Mouse (Mus musculus): Measurements from ENCODE around the gene Fam49a. TPM values are rescaled to one million over a fixed set of nuclear protein-coding genes. Genes with fewer than 3 reads are reported as not detected.

Fam49a gene
- polyA plus RNA-seq, 1 experiment = 23.9 TPM

DNA sequence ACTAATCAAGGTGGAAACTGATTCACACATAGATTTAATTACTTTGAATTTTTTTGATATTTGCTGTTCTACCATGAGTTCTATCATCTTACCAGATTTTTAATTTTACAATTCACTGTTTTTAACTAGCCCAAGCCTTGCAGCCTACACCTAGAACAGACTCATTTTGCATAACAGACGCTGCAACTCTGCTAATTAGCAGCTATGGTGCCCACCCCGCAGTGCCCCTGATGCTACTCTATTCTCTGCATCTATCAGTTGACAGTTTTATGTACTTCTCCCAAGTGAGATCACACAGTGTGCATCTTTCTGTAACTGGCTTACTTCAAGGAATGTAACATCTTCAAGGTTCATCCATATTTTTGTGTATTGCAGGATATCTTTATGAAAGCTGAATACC lies 86.7 kb downstream of the Fam49a start:
- no peak overlapping the region for H3K4me3 ChIP-seq (ENCODE audit: insufficient read depth, low read depth, low read length)
- no peak overlapping the region for H3K27ac ChIP-seq (replicated peaks; ENCODE audit: low read depth, low read length)
- no peaks in the 10 kb centered on the region for H3K4me1 ChIP-seq (ENCODE audit: control insufficient read depth, insufficient read depth, insufficient read length, low read length)

DNA sequence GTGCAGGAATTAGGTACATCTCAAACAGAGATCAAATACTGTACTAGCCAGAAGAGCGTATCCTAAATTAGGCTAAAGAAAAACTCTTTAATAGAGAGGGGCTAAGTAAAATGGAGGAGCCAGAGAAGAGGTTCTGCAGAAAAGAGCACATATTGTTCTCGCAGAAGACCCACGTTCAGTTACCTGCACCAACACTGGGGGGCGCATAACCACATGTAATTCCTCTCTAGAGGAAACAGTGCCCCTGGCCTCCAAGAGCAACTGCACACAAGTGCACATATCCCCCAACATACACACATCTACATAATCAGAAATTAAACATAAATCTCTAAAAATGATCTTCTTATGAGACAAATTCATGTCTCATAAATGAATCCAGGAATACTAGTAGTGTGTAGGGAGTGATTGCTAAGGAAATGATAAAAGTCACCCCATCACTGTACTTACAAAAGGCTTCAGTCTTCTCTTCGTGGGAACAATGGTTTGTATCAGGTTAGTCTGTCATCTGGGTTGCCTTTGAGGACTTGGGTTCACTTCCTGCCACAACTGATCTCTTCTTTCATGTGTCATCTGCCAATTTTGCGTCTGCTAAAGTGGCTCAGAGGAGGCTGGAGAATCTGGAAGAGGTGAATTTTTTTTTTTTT lies 87.8 kb downstream of the Fam49a start:
- no peak overlapping the region for H3K4me3 ChIP-seq (ENCODE audit: insufficient read depth, low read depth, low read length)
- no peak overlapping the region for H3K27ac ChIP-seq (replicated peaks; ENCODE audit: low read depth, low read length)
- no peaks in the 10 kb centered on the region for H3K4me1 ChIP-seq (ENCODE audit: control insufficient read depth, insufficient read depth, insufficient read length, low read length)

DNA sequence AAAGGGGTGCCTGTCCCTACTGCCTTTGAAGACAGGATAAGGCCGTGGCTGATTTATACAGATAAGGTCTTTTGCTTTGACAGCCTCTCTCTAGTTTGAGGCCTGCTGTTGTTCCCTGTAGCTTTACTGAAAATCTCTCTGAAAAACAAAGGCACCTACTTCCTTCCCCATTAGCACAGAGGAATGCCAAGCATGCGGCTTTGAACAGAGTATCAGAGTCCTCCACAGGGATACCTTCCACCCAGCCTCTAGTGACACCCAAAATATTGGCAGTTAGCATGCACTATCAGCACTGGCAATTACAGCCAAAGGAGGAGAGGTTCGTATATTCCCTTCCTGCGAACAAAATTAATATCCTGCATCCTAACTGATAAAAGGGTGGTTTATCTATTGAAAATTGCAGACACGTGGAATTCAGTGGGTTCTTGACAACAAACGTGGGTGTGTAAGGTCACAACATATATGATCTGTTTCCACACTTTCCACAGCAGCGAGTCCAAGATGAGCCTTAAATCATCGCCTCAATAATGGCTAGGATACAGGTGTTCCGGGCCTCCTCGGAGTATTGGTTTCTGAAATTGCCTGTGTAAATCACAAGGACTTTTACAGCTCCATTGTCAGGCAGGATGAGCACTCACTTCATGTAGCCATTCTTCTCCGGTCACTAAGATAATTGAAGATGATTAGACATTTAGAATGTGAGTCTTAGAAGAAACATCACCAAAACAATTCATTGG lies 90.0 kb downstream of the Fam49a start:
- Histone ChIP-seq H3K27ac (replicated peaks; ENCODE audit: low read depth, low read length) (no peak overlapping the region), H3K4me3 (ENCODE audit: insufficient read depth, low read depth, low read length) (no peak overlapping the region), H3K4me1 (ENCODE audit: control insufficient read depth, insufficient read depth, insufficient read length, low read length) (no peaks in the 10 kb centered on the region)

DNA sequence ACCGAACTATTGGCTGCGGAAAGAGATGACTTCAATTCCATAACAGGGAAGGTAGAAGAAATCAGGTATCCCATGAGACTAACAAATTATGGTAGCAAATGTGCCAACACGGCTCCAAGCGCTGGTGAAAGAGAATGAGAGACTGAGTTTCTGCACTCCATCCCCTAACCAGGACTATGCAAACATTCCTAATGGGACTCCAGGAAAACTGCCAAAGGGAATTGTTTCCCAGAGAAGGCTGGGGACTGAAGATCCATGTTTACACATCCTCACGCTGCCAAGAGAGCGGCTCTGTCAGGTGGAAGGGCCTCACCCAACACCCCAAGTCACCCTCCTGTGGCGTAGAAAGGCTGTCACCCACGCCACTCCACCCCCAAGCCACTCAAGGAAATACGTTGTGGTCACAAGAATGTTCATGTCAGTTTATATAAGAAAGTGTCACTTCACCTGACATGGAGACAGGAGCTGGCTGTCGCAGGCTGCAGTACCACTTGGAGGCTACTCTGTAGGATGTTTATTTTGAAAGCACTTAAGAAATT lies 92.2 kb downstream of the Fam49a start:
- H3K27ac ChIP-seq (replicated peaks; ENCODE audit: low read depth, low read length) = no peak overlapping the region

DNA sequence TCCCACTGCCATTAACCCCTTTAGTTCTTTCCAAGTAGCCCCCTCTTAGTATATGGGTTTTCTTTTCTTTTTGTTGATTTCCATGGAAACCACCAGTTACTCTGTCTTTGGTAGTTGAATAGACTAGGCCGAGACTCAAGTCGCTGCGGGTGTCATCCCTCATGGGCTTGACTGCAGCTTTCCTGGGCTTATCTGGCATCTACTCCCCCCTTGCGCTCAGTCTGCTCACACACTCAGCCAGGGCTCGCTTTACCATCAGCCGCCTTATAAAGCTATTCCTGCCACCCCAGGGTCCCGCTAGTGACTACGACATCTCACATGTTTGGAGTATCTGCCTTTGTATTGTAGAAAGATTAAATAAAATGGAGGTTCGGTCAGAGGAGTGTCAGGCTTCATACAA lies 94.1 kb downstream of the Fam49a start:
- no peak overlapping the region for H3K4me3 ChIP-seq (ENCODE audit: insufficient read depth, low read depth, low read length)
- H3K27ac ChIP-seq (replicated peaks; ENCODE audit: low read depth, low read length) = no peak overlapping the region
- H3K4me1 ChIP-seq (ENCODE audit: control insufficient read depth, insufficient read depth, insufficient read length, low read length) = no peaks in the 10 kb centered on the region

More for the DNA sequence above, 92.2 kb downstream of the Fam49a start:
- no peak overlapping the region for H3K4me3 ChIP-seq (ENCODE audit: insufficient read depth, low read depth, low read length)
- H3K4me1 ChIP-seq (ENCODE audit: control insufficient read depth, insufficient read depth, insufficient read length, low read length) = no peaks in the 10 kb centered on the region

DNA sequence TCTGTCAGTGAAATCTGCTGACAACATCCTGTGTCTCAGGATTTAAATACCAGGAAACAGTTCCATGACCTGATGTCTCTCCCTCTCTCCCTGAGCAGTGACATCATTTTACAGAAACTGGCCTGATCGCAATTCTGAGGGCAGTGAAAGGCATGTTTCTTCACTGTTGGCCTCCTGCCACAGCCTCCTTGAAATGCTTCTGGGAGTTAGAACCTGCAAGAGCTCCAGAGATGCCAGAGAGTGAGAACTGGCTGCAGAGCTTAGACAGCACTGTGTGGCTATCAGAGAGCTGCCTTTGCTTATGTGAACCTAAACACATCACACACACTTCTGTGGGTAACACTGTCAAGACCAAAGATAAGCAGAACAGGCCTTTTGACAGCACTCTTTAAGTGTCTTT lies 94.5 kb downstream of the Fam49a start:
- Histone ChIP-seq H3K27ac (replicated peaks; ENCODE audit: low read depth, low read length) (no peak overlapping the region), H3K4me3 (ENCODE audit: insufficient read depth, low read depth, low read length) (no peak overlapping the region), H3K4me1 (ENCODE audit: control insufficient read depth, insufficient read depth, insufficient read length, low read length) (no peaks in the 10 kb centered on the region)

DNA sequence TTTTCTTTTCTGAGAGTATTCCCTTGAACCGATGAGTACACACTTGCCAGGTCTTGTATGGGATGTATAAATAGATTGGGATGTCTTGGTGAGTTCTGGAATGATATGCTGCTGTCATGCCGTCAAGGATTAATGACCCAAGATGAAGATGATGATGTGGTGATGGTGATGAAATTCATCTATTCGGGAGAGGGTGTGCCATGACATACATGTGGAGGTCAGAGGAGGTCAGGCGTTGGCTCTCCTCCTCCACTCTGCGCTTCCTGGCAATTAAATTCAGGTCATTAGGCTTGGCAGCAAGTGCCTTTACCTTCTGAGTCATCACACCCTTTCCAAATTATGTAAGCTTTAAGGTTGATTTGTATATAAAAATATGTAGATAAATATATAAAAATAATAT lies 95.0 kb downstream of the Fam49a start:
- Histone ChIP-seq H3K4me1 (ENCODE audit: control insufficient read depth, insufficient read depth, insufficient read length, low read length) (no peaks in the 10 kb centered on the region), H3K4me3 (ENCODE audit: insufficient read depth, low read depth, low read length) (no peak overlapping the region), H3K27ac (replicated peaks; ENCODE audit: low read depth, low read length) (no peak overlapping the region)

DNA sequence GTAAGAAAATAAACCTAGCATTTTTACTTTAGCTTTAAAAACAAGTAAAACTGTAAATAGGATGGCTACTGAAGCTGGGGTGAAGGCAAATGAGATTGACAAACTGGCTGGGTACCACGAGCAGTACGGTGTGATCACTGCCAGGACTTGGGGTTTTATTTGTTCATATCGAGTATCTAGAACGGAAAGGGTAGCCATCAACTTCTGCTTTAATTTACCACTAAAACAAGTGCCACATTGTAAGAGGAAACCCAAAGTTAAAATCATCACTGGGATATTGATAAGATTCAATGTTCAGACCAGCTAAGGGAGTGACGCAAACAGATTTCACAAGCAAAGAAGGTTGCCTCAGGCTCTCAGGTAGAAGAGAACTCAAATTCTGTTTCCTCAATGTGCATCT lies 98.0 kb downstream of the Fam49a start:
- no peaks in the 10 kb centered on the region for H3K4me1 ChIP-seq (ENCODE audit: control insufficient read depth, insufficient read depth, insufficient read length, low read length)
- no peak overlapping the region for H3K4me3 ChIP-seq (ENCODE audit: insufficient read depth, low read depth, low read length)
- H3K27ac ChIP-seq (replicated peaks; ENCODE audit: low read depth, low read length) = no peak overlapping the region

DNA sequence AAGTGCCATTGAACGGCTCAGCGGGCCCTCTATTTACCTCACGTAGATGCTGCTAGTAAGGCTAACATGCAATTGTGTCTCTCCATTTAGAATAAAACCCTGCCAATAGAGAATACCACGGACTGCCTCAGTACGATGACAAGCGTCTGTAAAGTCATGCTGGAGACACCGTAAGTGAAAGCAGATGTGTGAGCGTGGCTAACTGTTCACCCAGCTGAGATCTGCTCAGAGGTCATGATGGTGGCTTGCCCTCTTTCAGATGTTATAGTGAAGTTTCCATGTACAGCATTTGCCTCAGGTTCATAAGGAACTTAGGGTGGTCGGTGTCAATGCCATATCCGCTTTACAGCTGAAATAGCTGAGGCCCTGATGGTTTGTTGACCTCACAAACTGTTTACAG lies 100.4 kb downstream of the Fam49a start:
- H3K4me1 ChIP-seq (ENCODE audit: control insufficient read depth, insufficient read depth, insufficient read length, low read length) = no peaks in the 10 kb centered on the region
- H3K4me3 ChIP-seq (ENCODE audit: insufficient read depth, low read depth, low read length) = no peak overlapping the region

DNA sequence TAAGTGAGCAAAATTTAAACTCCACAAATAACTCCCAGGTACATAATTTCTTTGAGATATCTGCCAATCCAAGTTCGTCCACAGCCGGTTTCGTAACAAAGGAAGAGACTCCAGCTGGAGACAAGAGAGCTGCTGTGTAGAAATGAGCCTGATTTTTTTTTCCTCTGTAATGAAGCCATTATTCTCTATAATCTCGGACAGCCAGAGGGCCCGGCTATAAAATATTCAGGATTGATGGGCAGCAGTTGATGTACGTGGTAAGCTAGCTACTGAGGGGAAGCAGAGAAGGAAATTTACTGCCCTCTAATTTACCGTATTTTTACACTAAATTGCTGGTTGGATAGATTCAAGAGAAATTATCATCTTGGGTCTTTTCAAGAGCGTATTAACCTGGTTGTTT lies 102.3 kb downstream of the Fam49a start:
- no peak overlapping the region for H3K4me3 ChIP-seq (ENCODE audit: insufficient read depth, low read depth, low read length)
- H3K27ac ChIP-seq (replicated peaks; ENCODE audit: low read depth, low read length) = no peak overlapping the region

More for the DNA sequence above, 100.4 kb downstream of the Fam49a start:
- H3K27ac ChIP-seq (replicated peaks; ENCODE audit: low read depth, low read length) = no peak overlapping the region

DNA sequence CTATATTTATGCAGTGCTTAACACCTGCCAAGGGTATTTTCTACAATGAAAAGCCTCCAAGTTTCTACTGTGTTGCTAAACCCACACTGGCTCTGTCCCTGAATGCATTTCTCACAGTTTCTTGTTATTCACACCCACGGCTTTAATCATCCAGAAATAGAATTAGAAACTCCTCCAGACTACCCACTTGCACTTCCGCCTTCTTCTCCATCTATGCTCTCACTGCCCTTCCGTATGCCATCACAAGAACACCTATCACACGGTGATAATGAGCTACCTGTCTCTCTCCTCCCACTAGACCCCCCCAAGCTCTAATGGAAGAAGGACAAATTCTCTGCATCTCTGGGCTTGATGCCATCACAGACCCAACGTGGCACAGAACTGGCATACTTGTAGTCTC lies 105.5 kb downstream of the Fam49a start:
- no peak overlapping the region for H3K27ac ChIP-seq (replicated peaks; ENCODE audit: low read depth, low read length)
- no peaks in the 10 kb centered on the region for H3K4me1 ChIP-seq (ENCODE audit: control insufficient read depth, insufficient read depth, insufficient read length, low read length)
- no peak overlapping the region for H3K4me3 ChIP-seq (ENCODE audit: insufficient read depth, low read depth, low read length)

More for the DNA sequence above, 102.3 kb downstream of the Fam49a start:
- H3K4me1 ChIP-seq (ENCODE audit: control insufficient read depth, insufficient read depth, insufficient read length, low read length) = no peaks in the 10 kb centered on the region

DNA sequence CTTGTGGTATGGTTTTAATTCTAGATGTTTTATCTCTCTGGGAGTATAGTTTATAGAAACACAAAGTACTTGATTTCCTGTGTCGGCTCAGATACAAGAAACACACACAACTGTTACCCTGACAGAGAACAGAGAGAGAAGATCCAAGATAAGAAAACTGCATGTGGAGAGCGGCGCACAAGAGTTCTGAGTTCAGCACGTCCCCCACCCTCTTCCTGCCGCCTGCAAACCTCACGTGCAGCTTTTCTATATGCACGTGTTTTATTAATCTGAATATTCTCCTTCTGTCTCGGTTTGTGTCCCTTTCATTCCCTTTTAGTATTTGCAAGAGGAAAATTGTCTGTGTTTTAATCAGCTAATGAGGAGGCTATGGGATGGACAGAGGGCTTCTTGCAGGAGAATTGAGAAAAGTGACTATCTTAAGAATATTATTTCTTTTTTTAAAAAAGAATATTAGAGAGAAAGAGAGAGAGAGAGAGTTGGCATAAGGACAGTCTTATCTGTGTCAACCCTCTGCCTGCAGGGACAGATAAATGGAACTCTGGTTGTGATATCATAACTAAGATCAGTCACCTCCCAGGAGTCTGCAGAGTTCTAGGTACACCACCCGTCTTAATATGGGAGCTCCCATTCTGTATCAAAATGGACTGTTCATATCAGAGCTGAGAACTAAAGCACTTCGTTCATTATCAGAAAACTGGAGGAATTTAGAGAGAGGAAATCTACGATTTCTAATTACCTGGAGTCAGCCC lies 111.3 kb downstream of the Fam49a start:
- Histone ChIP-seq H3K4me1 (ENCODE audit: control insufficient read depth, insufficient read depth, insufficient read length, low read length) (no peaks in the 10 kb centered on the region), H3K4me3 (ENCODE audit: insufficient read depth, low read depth, low read length) (no peak overlapping the region), H3K27ac (replicated peaks; ENCODE audit: low read depth, low read length) (no peak overlapping the region)

DNA sequence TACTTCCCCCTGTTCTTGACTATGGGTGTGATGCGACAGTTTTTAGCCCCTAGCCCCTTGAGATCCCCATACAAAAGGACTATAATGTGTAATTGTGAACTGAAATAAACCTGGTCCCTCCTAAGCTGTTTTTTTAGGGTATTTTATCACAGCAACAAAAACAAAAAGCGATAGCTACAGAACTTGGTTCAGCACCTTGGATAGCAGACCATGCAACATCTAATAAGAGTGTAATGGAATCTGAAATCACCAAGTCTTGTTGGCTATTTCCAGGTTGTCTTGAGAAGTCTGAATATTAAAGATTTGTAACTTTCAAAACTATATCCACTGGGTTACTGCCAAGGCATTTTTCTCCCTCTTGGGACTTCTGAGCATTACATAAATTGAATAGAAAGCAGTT lies 117.1 kb downstream of the Fam49a start:
- H3K4me1 ChIP-seq (ENCODE audit: control insufficient read depth, insufficient read depth, insufficient read length, low read length) = no peaks in the 10 kb centered on the region
- H3K27ac ChIP-seq (replicated peaks; ENCODE audit: low read depth, low read length) = no peak overlapping the region

DNA sequence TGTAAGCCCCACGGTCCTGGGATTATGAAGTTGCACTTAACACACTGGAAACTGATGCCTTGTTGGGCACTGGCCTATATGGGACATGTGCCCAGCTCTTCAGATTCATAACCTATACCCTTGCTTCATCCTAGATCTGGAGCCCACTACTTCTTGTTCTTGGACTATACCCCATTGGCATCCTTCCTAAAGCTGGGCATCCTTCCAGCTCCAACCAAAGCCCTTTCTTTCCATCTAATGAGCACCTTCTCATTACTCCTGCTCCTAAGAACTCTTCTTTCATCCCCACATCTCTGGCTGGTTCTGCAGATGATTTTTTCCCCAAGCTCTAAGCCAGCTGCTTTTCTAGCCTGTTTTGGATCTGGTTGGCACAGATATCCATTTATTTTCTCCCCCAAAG lies 127.3 kb downstream of the Fam49a start:
- Histone ChIP-seq H3K4me3 (ENCODE audit: insufficient read depth, low read depth, low read length) (no peak overlapping the region), H3K27ac (replicated peaks; ENCODE audit: low read depth, low read length) (no peak overlapping the region)

More for the DNA sequence above, 117.1 kb downstream of the Fam49a start:
- H3K4me3 ChIP-seq (ENCODE audit: insufficient read depth, low read depth, low read length) = no peak overlapping the region

DNA sequence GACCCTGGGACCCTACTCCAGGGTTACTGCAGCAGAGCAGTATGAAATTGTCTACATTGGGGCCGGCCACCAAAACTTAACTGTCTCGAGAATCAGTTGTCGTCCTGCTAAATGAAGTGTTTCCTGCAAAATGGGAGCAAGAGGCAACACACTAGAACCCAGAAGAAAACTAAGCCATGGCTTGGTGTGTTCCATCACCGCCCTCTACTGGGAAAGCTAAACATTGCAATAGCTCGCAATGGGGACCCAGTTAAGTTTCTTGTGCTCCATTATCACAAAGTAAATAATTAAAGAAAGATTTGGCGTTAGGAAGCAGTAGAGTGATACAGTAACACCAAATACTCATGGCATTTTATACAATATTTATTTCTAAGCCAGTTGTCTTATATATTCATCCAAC lies 134.3 kb downstream of the Fam49a start:
- no peak overlapping the region for H3K27ac ChIP-seq (replicated peaks; ENCODE audit: low read depth, low read length)
- no peak overlapping the region for H3K4me3 ChIP-seq (ENCODE audit: insufficient read depth, low read depth, low read length)
- H3K4me1 ChIP-seq (ENCODE audit: control insufficient read depth, insufficient read depth, insufficient read length, low read length) = no peaks in the 10 kb centered on the region

More for the DNA sequence above, 127.3 kb downstream of the Fam49a start:
- no peaks in the 10 kb centered on the region for H3K4me1 ChIP-seq (ENCODE audit: control insufficient read depth, insufficient read depth, insufficient read length, low read length)

All from brown adipose tissue, adult 24 weeks (tissue).